Mouse (Mus musculus): Measurements from ENCODE around the gene Calr3.

DNA sequence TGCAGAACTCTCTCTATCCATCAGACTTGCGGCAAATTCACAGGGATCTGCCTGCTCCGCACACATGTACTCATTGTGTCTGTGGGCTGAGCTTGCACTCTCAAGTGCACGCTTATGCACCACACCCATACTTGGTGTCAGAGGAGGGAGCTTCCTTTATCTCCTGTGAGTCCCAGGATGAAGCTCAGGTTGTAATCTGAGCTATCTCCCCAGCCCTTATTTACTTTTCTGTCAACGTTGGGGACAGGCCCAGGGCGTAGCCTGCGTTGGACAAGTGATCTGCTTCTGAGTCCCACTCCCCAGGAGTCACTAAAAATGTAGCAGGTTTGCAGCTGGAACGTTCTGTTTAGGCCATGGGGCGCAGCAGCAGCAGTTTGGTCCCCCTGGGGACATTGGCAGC, 7.8 kb upstream of the Calr3 start:
- TF ChIP-seq CTCF (IDR thresholded peaks at IDR 0.05; ENCODE audit: low read depth) (no peak), EP300 (IDR thresholded peaks at IDR 0.05; ENCODE audit: low read depth) (no peak)

Data from liver, embryonic 14.5 days (tissue).